In genomic region chr11:95392223-95392667, GRCm38 (mm10) we compare ENCODE assay signal across 8 mouse cellular contexts. TPM values are rescaled to one million over a fixed set of nuclear protein-coding genes. Genes with fewer than 3 reads are reported as not detected.
DNase-seq lines count a peak whose midpoint lies in the region; ATAC-seq lines count a peak whose summit lies in the region.

No protein-coding gene starts in this region.

- no peak overlapping the region for H3K4me3 ChIP-seq in kidney, embryonic 15.5 days (replicated peaks)
- H3K4me3 ChIP-seq in embryonic facial prominence, embryonic 15.5 days (replicated peaks) = no peak overlapping the region

- no peak for ATAC-seq in kidney, embryonic 15.5 days (replicated peaks; ENCODE audit: low FRiP score)
- peak; percentile 58; the same call in 1 of the 2 replicates for ATAC-seq in embryonic facial prominence, embryonic 15.5 days (ENCODE audit: insufficient number of reproducible peaks, low FRiP score, low TSS enrichment, low read depth)
- ATAC-seq in megakaryocyte progenitor cell, adult 5-6 weeks (replicated peaks; ENCODE audit: poor library complexity) = no peak
- no peak for ATAC-seq in megakaryocyte, adult 5-6 weeks (ENCODE audit: poor library complexity, severe bottlenecking)

- no peaks in the 10 kb centered on the region for H3K4me1 ChIP-seq in kidney, embryonic 15.5 days
- H3K4me1 ChIP-seq in embryonic facial prominence, embryonic 15.5 days = peaks cover 42% of the 10 kb centered on the region

- H3K9ac ChIP-seq in kidney, embryonic 15.5 days = no peak overlapping the region
- no peak overlapping the region for H3K9ac ChIP-seq in embryonic facial prominence, embryonic 15.5 days

- no peak overlapping the region for H3K4me2 ChIP-seq in kidney, embryonic 15.5 days
- H3K4me2 ChIP-seq in embryonic facial prominence, embryonic 15.5 days (replicated peaks) = peak overlapping the region; percentile 12; the same call in 1 of the 2 replicates

- no peak overlapping the region for H3K27ac ChIP-seq in kidney, embryonic 15.5 days
- H3K27ac ChIP-seq in embryonic facial prominence, embryonic 15.5 days (replicated peaks) = peak overlapping the region; percentile 80

- H3K36me3 ChIP-seq in kidney, embryonic 15.5 days = peaks cover 53% of the 10 kb centered on the region
- peaks cover 38% of the 10 kb centered on the region for H3K36me3 ChIP-seq in embryonic facial prominence, embryonic 15.5 days

- no peaks in the 10 kb centered on the region for H3K27me3 ChIP-seq in kidney, embryonic 15.5 days
- H3K27me3 ChIP-seq in embryonic facial prominence, embryonic 15.5 days = no peaks in the 10 kb centered on the region

- 62% methylated on average over 7 of the region's 7 CpGs for WGBS in kidney, embryonic 15.5 days
- 27% methylated on average over 7 of the region's 7 CpGs for WGBS in embryonic facial prominence, embryonic 15.5 days

- no peaks in the 10 kb centered on the region for H3K9me3 ChIP-seq in kidney, embryonic 15.5 days (replicated peaks)
- no peaks in the 10 kb centered on the region for H3K9me3 ChIP-seq in embryonic facial prominence, embryonic 15.5 days (replicated peaks)

- peak; percentile 11 for DNase-seq in kidney, postnatal 10 days
- DNase-seq in layer of hippocampus, adult 9-11 months = peak; percentile 80
- peak; percentile 68 for DNase-seq in right cerebral cortex, postnatal 14 days
- no peak for DNase-seq in spleen, postnatal 4 days (ENCODE audit: low spot score in 2 of 2)

RNA-seq across cellular contexts. Expression of gene Slc35b1, which starts 7.8 kb away (rescaled TPM):
- polyA plus RNA-seq in kidney, embryonic 15.5 days (2015; fragmentation: Nextera tagmentation; extraction: Ambion mirVana) = 92.8 and 98.2 TPM in 2 replicates
- 100 TPM in 2 replicates for polyA plus RNA-seq in embryonic facial prominence, embryonic 15.5 days (2015; fragmentation: Nextera tagmentation; extraction: Ambion mirVana)
- 82.6 and 88.6 TPM in 2 replicates for total RNA-seq in megakaryocyte progenitor cell, adult 5-6 weeks (2015)
- total RNA-seq in megakaryocyte progenitor cell, adult 5-6 weeks (2017) = 61.2 and 85.6 TPM in 2 replicates
- total RNA-seq in megakaryocyte, adult 5-6 weeks (2015) = 44.9 and 59.7 TPM in 2 replicates
- total RNA-seq in megakaryocyte, adult 5-6 weeks (2017) = 59.2 and 62.2 TPM in 2 replicates

RNA-seq across cellular contexts. Expression of gene Spop, which starts 21.6 kb away (rescaled TPM):
- polyA plus RNA-seq in kidney, embryonic 15.5 days (2015; fragmentation: Nextera tagmentation; extraction: Ambion mirVana) = 139 TPM in 2 replicates
- 172 and 189 TPM in 2 replicates for polyA plus RNA-seq in embryonic facial prominence, embryonic 15.5 days (2015; fragmentation: Nextera tagmentation; extraction: Ambion mirVana)
- 88.9 and 102 TPM in 2 replicates for total RNA-seq in megakaryocyte progenitor cell, adult 5-6 weeks (2015)
- total RNA-seq in megakaryocyte progenitor cell, adult 5-6 weeks (2017) = 60.2 and 63.3 TPM in 2 replicates
- 102 and 112 TPM in 2 replicates for total RNA-seq in megakaryocyte, adult 5-6 weeks (2015)
- total RNA-seq in megakaryocyte, adult 5-6 weeks (2017) = 76.1 and 83.3 TPM in 2 replicates

RNA-seq across cellular contexts. Expression of gene Fam117a, which starts 55.4 kb away (rescaled TPM):
- 10.5 TPM in 2 replicates for polyA plus RNA-seq in kidney, embryonic 15.5 days (2015; fragmentation: Nextera tagmentation; extraction: Ambion mirVana)
- 15.5 and 17.0 TPM in 2 replicates for polyA plus RNA-seq in embryonic facial prominence, embryonic 15.5 days (2015; fragmentation: Nextera tagmentation; extraction: Ambion mirVana)
- total RNA-seq in megakaryocyte progenitor cell, adult 5-6 weeks (2015) = 90.4 and 98.3 TPM in 2 replicates
- 89.6 and 91.8 TPM in 2 replicates for total RNA-seq in megakaryocyte progenitor cell, adult 5-6 weeks (2017)
- total RNA-seq in megakaryocyte, adult 5-6 weeks (2015) = 62.5 and 73.3 TPM in 2 replicates
- total RNA-seq in megakaryocyte, adult 5-6 weeks (2017) = 63.5 and 72.2 TPM in 2 replicates

Comparison
In these comparisons a context has a peak if more than half of its experiments do, and no peak if none do; other contexts are left out.
1. DNase-seq: peak in kidney, postnatal 10 days (single experiment), layer of hippocampus, adult 9-11 months (single experiment) and right cerebral cortex, postnatal 14 days (single experiment); none in spleen, postnatal 4 days (0 of 2).